Mouse (Mus musculus): ENCODE results near the gene Nup37. TPM values are rescaled to one million over a fixed set of nuclear protein-coding genes. Genes with fewer than 3 reads are reported as not detected.

Gene Nup37
- total RNA-seq (2022): 10 to 100 TPM in 1 of 4 experiments, 1 to 10 TPM in 3; 6.2 to 10.8 (median 7.0) TPM

DNA sequence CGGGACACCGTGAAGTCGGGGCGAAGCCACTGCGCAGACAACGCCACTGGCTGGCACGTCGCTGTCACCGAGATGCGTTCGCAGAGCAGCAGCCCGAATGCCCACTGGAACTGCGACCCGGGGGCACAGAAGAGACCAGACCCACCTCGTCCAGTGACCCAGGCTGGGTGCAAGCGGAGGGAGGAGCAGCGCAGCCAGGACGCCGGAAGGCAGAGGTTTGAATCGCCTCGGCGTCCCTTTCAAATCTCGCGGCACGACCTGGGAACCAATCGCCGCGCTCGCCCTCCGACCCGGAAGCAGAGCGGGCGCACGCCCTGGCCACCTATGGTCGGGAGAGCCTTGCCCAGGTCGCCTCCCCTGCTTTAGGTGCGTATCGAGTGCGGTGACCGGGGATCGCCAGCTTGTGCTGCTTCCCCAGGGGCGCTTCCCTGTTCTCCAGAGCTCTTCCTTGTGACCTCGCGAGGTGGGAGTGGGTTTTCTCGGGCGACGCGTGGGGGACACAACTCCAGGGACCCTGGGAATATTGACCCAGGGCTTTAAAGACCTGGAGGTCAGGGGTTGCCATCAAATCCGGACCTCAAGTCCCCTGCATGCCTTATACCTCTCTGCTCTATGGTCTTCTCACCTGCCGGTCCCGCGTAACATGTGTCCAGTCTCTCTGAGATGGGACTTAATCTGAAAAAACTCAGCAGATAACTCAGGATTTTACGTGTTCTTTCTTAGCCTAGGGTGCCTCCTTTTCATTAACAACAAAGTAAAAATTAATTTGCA, at the start of gene Nup37, which contains the start of gene Parpbp:
Gene Nup37, plus strand, starts transcription at position 286 of the 771 bp plus-strand sequence.
Gene Parpbp, minus strand, starts transcription at position 235 of the 771 bp plus-strand sequence.
- DNase-seq (ENCODE audit: low spot score): peak; percentile 77

DNA sequence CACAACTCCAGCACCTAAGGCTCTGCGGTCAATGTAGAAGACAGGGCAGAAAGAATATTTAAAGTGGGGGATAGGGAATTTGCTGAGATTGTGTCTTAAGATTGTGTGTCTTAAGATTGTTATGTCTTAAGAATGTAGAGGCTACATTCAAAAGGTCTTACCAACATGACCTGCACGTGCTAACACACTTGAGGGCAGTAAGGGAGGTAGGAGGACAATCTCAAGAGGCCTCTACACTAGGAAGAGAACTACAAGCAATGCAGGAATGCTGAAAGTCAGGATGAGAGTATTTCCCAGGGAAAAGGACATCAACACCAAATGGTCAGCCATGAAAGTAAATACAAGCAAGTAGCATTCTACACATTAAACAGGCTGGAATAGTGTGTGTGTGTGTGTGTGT, 40.6 kb upstream of the Nup37 start:
- no peak for DNase-seq (ENCODE audit: low spot score)

DNA sequence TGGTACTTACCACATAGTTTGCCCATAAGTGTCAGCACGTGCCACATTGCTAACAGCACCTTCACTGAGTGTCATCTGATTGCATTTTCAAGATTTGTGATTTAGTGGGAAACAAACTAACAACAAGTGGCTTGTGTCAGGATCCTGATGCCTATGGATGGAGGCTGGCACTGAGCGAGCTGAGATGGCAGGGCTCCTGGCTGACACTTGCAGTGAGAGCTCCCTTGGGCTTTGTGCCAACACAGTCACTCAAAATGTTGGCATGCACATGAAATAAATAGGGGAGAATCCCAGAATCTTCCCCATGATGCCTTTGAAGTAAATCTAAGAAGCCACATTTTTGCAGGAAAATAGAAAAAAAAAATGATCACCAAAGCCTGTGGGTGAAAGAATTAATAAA, 33.5 kb upstream of the Nup37 start:
- DNase-seq (ENCODE audit: low spot score): no peak

DNA sequence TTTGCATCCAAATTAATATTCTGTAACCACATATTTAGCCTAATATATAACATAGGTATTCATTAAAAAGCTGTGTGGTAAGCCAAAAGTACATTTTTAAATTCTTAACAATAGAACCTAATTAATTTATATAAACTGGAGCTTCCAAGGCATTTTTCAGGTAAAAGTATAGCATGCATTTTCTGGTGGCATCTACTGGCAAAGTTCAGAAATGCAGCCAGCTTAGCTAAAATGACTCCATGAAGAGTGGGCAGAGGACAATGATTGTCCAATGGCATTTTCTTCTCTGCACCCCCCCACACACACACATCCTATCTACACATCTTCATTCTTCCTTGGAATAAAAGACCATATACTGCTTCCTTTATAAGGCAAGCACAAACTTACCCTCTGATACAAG, 27.1 kb upstream of the Nup37 start:
- DNase-seq (ENCODE audit: low spot score): no peak

DNA sequence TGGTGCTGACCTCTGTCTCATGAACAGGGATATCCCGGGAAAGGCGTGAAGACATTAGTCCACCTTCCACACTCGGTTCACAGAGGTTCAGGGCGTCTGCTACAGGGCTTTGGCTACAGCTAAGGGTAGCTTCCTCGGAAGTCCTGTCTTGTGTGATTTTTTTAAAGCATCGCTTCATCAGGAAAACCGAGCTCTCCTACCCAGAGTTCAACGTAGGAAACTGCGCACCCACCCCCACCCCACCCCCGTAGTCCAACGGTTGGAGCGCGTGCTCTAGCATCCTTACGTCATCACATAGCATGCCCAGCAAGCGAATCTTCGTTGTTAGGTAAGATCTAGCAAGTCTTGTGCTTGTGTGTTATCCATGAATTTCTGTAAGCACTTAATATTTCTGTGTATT, 11.2 kb upstream of the Nup37 start:
- DNase-seq (ENCODE audit: low spot score): no peak

DNA sequence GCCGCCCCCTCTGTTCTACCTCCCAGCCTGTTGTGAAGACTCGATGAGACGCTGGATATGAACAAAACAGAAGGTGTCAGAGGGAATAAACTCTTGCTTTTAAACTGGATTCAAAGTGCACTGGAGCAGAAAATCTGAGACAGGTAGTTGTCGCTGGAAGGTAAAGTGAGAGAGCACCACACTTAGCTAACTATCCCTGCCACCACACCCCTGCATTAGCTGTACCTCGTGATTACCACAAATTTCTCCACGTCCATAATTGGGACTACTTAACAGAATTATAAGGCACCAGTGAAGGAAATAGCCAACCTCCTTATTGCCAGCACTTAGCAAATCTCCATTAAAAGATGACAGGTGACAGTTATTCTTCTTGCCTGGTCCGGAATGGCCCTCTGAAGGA, 605 bp upstream of the Nup37 start:
- no peak for DNase-seq (ENCODE audit: low spot score)

DNA sequence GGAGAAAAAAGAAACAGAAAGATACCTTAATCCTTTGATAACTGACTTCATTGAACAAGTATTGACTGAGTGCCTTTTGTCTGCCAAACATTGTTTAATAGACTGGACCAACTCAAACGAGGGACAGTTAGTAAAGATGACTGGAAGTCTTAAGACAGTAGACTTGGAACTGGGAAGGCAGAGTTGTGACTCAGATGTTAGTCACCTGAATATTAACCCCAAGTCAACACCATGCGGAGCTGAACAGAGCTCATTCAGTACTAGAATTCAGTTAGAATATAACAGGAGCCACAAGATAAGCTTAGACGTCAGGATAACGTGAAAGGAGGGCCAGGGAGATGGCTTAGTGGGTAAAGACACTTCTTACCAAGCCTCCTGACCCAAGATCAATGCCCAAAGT, 3.6 kb downstream of the Nup37 start:
- no peak for DNase-seq (ENCODE audit: low spot score)

DNA sequence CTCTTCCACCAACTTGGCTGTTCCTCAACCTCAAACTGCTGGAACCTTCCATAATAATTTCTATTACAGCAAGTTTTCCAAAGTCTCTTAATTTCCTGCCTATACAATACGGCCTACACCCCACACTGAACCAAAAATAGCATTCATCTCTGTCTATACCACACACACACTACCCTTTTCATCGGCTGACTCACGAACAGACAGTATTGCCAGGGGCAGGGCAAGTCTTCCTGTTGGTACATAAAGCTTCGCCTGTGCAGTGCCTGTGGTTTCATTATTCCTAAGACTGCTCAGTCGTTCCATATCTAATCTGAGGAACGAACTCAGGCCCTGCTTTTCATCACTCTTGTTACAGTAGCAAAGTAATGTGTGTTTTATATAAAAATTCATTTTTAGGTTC, 4.9 kb downstream of the Nup37 start:
- no peak for DNase-seq (ENCODE audit: low spot score)

DNA sequence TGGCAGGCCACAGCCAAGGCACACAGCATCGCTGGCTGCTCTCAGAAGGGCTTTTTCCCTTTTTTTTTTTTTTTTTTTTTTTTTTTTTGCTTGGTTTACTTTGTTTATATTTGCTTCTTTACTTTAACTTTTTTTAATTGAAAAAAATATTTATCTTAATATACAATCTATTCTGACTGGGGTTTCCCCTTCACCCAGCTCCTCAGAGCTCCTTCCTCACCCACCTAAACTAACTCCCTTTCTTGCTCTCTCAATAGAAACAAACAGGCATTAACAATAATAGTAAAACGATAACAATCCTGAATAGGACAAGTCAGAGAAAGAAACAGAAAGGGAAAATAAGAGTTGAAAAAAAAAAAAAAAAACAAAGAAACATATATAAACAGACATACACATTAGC, 15.3 kb downstream of the Nup37 start:
- no peak for DNase-seq (ENCODE audit: low spot score)

DNA sequence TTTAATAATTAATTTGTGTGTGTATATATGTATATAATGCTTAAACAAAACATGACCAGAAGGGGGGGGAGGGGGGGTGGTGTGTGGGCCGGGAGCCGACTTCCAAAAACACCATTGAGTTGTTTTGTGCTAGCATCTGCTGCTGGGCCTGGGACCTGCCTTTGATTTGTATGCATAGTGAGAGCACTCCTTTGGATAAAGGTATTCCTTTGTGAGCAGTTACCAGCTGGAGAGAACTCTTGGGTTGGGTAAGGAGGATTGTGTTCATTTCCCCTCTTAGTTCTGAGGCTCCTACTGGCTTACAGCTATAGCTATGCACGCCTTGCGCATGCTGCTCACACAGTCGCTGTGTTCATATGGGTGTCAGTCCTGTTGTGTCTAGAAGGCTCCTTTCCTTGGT, 15.9 kb downstream of the Nup37 start:
- no peak for DNase-seq (ENCODE audit: low spot score)

DNA sequence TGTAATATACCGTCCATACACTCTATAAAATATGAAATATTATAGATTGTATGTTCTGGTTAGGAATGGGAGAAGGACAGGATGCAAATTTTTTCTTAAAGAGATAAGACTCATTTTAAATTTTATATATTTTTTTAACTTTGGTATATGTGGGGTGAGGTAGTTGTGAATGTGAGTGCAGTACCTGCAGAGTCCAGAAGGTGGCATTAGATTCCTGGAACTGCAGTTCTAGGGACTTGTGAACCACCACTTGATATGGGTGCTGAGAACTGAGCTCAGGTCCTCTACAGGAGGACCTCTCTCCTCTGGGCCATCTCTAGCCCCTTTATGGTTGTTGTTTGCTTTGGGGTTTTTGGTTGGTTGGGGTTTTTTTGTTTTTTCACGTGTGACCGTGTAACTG, 19.4 kb downstream of the Nup37 start:
- no peak for DNase-seq (ENCODE audit: low spot score)

DNA sequence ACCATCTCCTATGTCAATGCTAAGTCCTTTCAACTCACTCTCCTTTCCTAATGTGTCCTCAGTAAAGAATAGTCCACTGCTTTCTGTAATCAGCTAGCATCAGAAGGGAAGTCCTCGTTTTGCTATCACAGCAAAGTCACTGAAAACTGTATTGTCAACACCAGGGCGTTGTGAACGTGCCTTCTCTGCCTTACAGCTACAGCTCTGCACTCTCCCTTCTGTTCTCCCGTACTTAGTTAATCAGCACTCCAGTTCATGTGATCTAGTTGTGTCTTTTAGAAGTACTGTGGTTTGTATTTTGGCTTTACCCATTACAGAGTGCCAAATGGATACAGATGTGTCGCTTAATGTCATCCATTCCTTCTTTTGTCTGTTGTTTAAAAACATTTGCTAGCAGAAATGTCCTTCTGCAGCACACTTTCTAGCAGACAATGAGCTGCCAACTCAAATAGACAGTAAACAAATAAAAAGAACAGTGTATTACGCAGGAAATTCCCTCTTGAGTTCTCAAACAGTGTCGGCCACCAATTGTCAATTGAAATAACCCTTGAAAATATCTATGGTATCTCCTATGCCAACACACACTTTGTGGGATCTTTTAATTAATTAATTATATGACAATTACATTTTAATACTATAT, 20.8 kb downstream of the Nup37 start:
- no peak for DNase-seq (ENCODE audit: low spot score)

DNA sequence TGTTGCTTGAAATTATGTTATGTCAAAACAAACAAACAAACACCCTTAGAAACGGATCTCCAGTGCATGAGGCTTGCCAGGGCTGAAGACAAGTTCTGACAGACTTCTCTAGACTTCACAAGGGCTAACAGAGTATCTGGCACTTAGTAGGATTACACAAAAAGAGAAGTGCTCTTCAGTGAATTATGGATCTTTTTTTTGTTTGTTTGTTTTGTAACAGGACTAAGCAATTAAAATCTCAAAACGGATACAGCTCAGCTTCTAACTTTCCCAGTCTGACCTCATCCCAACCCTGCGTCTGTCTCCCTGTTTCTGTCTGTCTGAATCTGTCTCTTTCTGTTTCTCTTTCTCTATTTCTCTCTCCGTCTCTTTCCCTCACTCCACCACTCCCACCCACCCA, 53.7 kb downstream of the Nup37 start:
- peak; percentile 33 for DNase-seq (ENCODE audit: low spot score)

DNA sequence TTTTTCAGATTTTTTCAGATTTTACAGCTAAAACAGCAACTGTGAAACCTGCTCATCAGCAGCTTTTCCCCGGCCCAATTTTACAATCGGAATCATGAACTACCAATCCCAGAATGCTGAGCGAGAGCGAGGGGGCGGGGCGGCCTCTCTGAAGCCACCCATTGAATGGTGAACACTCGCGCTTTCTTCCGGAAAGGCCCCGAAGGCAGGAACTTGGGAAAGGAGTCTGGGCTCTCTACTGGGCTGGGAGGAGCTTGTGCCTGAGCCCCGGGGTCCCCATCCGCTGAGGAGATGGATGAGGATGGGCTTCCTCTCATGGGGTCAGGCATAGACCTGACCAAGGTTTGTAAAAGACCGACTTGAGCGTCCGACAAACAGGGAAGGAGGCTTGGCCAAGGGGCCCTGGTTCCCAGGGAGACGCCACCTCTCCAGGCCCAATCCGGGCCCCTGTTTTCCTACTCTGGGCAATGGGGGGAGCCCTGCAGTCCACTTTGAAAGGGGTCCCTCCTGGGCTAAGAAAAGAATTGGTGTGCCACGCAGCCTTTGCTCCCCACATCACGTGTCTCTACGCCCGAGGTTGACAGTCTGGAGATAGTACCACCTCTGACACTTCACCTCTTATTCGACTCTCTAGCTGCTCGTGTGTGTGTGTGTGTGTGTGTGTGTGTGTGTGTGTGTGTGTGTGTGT, 54.3 kb downstream of the Nup37 start, which contains the start of gene Washc3:
Gene Washc3, plus strand, starts transcription at position 143 of the 688 bp plus-strand sequence.
- peak; percentile 93 for DNase-seq (ENCODE audit: low spot score)

DNA sequence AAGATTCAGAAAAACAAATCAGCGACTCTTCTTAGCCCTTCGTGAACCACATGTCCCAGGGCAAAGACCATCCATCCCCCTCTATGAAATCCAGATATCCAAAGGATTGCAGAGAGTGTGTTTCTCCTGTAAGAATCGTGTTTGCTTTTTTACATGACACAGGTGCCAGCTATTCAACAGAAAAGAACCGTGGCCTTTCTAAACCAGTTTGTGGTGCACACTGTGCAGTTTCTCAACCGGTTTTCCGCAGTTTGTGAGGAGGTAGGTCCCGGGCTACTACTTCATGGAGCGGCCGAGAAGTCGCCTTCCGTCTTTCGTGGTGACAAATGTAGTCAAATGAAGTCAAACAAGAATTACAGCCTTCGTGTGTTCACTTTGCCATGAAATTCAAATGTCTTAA, 54.9 kb downstream of the Nup37 start:
- DNase-seq (ENCODE audit: low spot score): no peak

DNA sequence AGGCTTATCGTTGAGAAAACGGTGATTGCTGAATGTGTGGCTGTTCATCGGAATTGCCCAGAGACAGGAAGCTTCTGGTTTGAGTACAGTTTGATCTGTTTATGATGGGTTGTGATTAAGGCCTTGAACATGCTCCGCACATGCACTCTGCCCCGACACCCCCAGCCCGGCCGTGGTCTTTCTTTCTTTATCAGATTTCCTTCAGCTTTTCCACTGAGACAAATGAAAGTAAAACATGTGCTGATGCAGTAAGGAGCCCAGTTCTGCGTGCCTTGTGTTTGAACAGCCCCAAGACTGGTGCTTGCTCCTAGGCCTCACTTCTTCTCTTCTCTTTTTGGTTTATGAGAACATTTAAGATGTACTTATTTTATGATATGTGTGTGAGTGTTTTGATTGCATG, 55.8 kb downstream of the Nup37 start:
- DNase-seq (ENCODE audit: low spot score): no peak

DNA sequence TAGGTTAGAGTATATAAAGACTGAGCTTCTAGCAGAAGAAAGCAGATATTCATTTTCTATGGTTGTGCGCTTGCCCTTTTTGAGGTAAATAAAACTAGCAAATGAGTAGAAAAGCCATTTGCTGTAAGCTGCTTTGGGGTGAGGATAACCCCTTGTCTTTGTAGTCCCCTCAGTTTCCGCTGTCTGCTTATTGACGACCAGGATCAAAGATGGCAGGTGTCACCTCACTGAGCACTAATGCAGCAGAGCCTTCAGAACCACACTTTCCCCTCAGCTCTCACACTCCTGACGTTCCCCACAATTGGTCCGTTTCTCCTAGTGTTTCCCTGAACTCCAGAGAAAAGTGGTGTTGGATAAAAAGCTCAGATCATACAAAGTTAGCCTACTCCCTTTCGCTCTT, 56.4 kb downstream of the Nup37 start:
- DNase-seq (ENCODE audit: low spot score): no peak

DNA sequence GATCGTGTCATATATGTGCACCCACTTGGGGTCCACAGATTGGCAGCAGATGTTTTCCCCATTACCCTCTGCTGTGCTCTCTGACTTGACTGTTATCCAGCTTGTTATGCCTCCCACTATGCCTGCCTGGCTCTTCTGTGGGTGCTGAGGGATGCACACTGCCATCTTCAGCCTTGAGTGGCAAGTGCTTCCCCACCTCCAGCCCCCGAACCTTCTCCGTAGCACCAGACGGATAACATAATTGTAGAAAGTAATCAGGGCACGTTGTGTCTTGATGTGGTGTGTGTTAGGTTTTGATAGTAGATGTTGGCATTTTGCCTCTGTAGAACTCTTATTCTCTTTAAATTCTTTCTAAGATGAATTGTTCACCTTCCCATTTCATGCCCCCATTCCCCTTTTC, 65.9 kb downstream of the Nup37 start:
- DNase-seq (ENCODE audit: low spot score): no peak

DNA sequence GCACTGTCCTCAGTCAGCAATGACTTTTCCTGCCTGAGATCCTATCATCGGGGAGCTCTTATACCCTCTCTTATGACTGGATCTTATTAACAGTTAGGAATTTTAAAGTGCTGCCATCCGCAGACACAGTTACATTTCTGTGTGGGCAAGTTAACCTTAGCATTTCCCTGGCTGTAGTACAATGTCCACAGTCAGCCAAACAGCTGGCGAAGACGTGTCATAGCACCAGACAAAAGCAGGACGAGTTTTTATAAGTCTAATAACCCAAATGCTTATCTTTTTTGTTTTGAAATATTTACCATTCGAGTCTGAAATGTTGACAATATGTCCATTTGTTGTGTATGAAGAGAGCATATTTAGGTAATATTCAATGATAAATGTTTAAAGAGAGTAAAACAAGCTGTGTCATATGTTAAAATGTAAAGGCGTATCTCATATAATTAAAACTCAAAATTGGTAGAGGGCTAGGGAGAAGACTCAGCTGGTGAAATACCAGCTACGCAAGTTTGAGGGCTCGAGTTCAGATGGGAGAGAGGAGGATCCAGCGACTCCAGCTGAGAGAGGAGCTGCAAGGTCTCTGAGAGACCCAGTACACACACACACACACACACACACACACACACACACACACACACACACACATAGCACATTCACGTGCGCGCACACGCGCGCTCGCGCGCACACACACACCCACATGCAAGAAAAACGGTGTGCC, 68.2 kb downstream of the Nup37 start:
- no peak for DNase-seq (ENCODE audit: low spot score)

DNA sequence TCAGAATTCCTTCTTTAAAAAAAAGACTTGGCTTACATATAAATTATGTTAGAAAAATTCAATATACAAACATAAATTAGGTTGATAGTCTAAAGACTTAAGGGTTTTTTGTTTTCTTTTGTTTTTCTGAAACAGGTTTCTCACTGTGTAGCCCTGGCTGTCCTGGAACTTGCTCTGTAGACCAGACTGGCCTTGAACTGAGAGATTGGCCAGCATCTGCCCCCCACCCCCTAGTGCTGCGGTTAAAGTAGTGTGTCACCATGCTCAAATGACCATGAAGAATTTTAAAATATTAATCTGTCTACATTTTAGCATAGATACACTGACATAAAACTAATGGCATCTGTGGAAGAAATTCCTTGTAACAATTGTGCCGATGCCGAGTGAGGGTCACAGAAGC, 71.4 kb downstream of the Nup37 start:
- no peak for DNase-seq (ENCODE audit: low spot score)

DNA sequence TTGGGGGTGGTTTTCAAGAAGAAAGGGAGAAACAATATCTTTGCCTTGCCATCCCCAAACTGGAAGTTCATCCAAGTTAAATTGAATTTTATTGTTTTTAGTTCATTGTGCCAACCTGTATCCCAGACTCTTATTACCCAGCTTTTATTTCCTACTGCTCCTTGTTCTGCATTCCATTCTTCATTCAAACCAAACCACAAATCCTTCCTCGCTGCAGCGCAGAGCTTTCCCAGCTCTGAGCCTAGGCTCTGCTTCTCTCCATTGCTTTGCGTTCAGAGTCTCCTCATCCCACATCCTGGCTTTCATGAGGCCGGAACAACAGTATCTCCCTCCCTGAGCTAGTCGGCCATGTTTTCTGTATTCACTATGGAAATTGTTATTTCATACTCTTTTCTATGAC, 74.9 kb downstream of the Nup37 start:
- DNase-seq (ENCODE audit: low spot score): no peak

DNA sequence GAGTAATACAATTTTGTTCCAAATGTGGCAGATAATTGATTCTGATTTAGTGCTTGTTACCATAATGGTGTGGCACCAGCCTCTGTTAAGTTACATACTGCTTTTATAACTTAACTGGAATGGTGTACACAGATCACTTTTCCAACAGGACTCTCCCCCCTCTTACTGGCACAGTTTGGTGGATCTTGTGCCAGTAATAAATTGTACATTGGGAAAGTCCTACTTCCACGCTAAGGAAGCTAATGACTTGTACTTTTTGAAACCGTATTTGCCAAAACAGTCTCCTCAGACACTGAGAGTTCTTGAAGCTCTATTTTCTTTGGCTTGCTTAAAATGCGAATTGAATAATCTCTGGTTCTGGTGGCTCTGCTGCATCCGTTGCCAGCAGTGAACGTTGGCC, 78.6 kb downstream of the Nup37 start:
- DNase-seq (ENCODE audit: low spot score): peak; percentile 15
